Mouse (Mus musculus) embryonic fibroblast, embryonic 13.5 days (primary cell): Measurements from ENCODE around the gene Sytl3.
"Not testable (repeated sequence)": the region's sequence is repeated elsewhere in the genome, so short reads cannot be mapped to it uniquely, and the experiment has no call there.

ENCODE experiments used
- CTCF ChIP-seq: IDR thresholded peaks from 2 replicates; pipeline ENCODE4 v1.5.1; 2011; ENCODE audit warnings: mild to moderate bottlenecking, control low read depth, low read length, moderate library complexity, borderline replicate concordance; ENCODE audit not compliant: insufficient read depth
- POLR2A ChIP-seq: IDR thresholded peaks from 2 replicates; pipeline ENCODE4 v1.6.1; 2011; ENCODE audit warnings: low read depth, mild to moderate bottlenecking, control low read depth, low read length, moderate library complexity

GRCm38 (mm10) chr17:6647452-6647851 lies 11.4 kb upstream of the Sytl3 start:
- TF ChIP-seq CTCF, POLR2A: not testable (repeated sequence)
